Mouse (Mus musculus) spleen, postnatal 36 days (tissue): ENCODE data around the gene Mmrn2.
"Not testable (repeated sequence)": the region's sequence is repeated elsewhere in the genome, so short reads cannot be mapped to it uniquely, and the experiment has no call there.

Experiments used
- DNase-seq, 2 experiments: peaks; one replicate each; pipeline ENCODE4 v3.0.0; 2022; ENCODE audit warnings: low spot score in 2 of 2, mixed read lengths in 1 of 2

The Mmrn2 gene

DNA sequence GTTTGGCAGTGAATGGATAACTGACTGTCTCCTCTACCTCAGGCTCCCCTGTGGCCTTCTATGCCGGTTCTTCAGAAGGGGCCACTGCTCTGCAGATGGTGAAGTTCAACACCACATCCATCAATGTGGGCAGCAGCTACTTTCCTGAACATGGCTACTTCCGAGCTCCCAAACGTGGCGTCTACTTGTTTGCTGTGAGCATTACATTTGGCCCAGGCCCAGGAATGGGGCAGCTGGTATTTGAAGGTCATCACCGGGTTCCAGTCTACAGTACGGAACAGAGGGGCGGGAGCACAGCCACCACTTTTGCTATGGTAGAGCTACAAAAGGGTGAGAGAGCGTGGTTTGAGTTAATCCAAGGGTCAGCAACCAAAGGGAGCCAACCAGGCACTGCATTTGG is 27.6 kb downstream of the Mmrn2 start:
- no peak for DNase-seq

DNA sequence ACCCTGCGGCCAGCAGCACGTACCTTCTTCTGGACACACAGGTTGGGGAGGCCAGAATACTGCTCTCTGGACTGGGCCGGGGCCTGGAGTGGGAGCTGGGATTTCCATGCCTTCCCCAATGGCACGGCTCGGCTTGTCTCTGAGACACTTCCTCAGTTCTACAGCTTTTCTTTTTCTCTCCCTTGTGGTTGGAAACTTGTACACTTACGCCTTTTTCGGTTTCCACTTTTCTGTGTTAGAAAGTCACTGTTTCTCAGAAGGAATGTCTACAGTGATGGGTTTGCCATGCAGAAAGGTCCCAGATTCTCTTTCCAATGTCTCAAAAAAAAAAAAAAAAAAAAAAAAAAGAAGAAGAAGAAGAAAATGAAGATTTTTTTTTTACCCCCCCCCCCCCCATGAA is 28.2 kb downstream of the Mmrn2 start:
- DNase-seq, result no peak

DNA sequence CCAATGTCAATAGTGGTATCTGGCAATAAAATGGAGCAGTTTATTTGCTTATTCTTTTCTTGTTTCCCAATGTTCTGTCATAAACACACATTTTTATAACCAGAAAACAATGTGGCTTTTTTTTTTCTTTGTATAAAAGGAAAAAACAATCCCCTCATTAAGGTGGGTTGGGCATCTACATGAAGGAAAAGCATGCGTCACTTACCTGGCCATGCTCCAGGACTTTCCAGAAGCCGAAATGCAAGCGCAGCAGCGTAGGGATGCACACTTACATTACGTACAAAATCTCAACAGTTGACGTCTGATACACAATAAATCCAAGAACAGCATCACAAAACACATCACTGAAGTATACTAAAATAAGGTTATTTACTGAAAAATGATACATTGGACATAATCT is 35.5 kb downstream of the Mmrn2 start:
- DNase-seq, result no peak

DNA sequence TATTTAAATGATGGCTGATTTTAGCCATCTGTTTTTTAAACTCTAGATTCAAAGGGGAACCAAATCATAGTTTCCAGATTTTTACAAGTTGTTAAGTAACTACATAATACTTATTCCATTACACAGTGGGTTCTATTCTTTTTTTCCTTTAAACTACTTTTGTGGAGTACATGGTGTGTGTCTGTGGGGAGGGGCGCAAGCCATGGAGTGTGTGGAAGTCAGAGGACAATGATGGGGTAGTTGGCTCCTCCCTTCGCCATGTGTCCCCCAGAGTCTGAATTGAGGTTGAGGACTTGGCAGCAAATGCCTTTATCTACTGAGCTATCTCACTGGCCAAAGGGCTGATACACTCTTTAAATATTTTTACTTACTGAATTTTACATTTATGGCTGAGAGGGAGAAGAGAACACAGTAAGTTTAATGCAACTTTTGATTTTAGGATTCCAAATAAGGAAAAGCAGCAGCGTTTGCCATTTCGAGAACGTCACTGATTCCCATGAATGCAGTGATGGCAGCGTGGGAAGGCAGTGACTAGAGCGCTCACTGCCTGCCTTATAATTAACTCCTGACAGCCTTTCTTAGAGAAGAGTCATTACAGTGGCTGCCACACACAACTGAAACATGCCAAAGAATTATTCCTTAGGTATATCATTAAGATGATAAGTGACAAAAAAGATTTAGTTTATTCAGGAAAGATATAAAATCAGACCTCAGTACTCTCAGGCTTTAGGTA is 37.1 kb downstream of the Mmrn2 start:
- DNase-seq, result no peak

DNA sequence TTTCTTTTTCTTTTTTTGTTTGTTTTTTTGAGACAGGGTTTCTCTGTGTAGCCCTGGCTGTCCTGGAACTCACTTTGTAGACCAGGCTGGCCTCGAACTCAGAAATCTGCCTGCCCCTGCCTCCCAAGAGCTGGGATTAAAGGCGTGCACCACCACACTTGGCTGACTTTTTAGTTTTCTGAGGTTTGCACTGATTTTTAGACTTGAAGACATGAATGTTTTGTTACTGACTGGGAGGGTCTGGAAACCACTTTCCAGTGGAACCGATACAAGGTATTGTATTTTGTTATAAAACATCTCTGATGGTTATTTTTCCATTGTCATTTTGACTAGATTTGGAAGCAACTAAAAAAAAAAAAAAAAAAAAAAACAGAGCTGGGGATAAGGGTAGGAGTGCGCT is 41.7 kb downstream of the Mmrn2 start:
- DNase-seq, result not testable (repeated sequence)

DNA sequence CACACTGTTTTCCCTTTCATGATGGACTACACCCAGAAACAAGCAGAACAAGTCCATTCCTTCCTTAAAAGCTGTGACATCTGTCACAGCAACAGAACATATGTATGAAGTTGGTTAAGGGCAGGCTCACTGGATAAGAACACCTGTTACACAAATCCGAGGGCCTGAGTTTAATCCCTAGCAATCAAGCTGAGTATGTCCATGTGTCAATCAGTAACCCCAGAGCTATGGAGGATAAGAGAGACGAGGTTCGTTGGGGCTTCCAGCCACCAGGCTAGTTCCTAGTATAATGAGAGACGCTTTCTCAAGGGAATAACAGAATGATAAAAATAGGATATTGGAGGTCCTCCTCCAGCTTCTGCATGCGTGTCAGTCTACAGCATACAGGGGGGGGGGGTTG is 42.2 kb downstream of the Mmrn2 start:
- DNase-seq, result no peak

DNA sequence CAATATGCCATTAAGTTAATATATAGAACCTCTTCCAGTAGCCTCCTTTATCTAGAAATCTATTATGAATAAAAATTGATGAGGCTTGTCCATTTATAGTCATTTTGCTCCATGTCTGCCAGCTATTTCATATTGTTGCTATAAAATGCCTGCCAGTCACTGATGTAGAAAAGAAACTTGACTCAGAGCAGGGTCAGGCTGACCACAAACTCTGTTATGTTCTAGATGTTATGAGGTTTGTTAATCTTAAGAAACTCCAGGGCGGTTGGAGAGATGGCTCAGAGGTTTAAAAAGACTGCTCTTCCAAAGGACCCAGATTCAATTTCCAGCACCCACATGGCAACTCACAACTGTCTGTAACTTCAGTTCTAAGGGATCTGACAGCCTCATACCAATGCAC is 45.8 kb downstream of the Mmrn2 start:
- DNase-seq, result no peak

DNA sequence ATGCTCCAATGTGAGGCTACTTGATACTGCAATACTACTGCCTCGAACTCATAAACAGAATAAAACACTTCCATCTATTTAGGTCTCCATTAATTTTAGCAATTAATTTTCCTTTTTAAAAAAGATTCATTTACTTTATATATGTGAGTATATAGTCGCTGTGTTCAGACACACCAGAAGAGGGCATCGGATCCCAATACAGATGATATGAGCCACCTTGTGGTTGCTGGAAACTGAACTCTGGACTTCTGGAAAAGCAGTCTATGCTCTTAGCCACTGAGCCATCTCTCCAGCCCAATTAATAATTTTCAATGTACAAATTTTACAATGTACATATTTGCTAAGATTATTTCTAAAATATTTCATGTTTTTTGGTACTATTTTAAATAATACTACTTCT is 53.0 kb downstream of the Mmrn2 start:
- DNase-seq, result no peak

DNA sequence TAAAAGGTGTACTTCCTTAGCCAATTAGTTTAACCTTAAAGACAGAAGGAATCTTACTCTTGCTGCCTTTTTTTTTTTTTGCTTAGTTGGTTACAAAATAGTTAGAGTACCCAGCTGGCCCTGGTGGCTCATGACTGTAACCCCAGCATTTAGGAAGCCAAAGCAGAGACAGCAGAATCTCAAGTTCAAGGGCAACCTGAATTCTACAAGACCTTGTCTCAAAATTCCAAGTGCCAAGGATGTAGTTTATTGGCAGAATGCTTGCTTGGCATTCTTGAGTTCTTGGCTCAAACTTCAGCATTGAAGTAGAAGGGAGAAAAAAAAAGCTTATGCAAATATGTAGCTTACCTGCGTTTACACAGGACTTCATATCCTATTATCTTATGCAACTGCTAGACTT is 53.8 kb downstream of the Mmrn2 start:
- DNase-seq, result no peak

DNA sequence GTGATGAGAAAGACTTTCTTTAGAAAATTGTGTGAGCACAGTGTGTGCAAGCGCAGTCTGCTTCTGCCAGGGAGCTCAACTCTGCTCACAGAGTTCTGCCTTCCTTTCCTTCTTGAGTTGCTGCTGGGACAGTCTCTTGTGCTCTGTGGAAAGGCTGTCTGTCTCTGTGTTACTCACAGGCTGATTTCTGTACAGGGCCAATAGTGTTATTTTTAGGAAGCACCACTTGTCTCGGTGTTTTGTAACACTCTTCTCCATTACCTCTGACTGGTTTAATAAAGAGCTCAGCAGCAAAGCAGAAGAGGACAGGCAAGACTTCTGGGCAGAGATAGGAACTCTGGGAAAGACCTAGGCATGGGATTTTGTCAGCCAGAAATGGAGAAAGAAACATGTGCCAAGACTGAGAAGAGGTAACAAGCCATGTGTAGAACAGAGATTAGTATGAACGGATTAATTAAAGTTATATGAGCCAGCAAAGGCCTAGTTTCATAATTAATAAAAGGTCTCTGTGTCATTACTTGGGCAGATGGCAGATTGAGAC is 65.3 kb downstream of the Mmrn2 start:
- DNase-seq, result no peak

DNA sequence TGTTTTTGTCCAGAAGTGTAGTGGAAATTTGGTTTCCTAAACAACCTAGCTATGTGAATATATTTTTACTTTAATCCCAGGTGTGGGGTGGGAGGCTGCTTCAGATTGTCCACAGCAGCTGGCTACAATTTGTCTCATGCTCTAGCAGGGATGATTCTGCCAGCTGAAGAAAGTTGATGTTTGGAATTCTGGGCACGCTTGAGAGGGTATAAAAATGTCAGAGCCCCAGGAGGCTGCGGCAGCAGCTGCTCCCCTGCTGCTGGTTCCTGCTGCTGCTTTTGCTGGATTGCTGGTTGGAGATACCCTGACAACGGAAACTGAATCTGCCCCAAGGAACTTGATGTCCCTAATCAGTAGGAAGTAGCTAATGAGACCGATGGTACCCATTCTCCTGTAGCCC is 67.3 kb downstream of the Mmrn2 start:
- no peak for DNase-seq

DNA sequence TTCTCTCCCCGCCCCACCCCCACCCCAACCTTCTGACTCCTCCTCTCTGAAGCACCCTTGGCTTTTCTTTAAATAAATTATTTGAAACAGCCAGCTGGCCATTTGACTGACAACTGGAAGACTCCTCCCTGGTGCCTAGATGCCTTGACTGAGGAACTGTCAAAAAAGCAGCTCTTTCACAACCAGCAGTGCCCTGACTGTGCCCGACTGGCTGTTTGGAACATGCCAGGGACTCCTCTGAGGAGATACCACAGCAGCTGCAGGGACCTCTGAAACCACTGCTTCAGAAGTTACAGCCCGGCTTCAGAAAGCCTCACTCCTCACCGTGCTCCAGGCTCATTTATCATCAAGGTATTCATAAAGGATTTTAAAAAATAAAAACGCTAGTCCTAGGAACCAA is 69.1 kb downstream of the Mmrn2 start:
- DNase-seq, result no peak

DNA sequence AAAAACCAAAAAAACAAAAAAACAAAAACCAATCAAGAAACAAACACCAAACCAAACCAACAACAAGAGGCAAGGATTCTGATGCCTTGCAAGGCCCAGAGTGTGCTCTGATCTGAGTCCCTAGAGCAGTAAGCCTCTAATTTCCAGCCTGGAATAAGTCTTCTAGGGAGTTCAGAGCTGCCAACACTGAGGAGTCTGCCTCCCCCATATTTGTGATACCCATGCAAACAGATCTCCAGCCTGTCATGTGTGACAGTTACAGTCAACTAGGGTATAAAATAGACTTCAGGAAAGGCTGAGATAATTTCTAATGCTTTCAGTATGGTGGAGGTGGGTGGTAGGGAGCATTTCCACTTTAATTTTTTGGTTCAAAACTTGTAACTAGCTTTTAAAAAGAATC is 69.7 kb downstream of the Mmrn2 start:
- DNase-seq, result no peak

DNA sequence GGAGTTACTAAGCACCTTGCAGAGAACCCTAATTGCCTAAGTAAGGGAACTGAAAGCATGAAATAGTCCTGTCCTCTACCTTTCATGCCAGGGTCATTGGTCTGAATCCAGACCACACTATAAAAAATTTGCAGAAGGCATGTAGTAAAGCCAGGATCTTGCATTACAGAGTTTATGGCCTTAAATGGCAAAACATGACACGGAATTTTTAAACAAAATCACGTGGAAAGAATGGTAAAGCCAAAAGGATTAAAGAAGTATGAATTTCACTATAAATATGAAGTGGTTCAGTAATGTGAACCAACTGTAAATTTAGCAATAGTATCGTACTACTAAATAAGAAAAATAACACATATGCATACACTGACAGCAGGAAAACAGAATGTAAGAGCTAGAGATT is 70.1 kb downstream of the Mmrn2 start:
- DNase-seq, result no peak

DNA sequence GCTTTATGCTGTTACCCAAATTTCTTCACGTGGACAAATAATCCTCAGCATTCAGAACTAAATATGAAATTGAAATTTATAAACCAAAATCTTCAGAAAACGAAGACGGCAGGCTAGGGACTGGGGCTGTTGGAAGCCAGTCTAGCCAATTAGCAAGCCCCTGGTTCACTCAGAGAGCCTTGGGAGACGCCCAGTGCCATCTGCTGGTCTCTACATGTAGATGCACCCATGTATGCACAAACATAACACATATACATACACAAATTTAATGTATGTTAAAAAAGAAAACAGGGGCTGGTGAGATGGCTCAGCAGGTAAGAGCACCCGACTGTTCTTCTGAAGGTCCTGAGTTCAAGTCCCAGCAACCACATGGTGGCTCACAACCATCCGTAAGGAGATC is 71.4 kb downstream of the Mmrn2 start:
- no peak for DNase-seq

DNA sequence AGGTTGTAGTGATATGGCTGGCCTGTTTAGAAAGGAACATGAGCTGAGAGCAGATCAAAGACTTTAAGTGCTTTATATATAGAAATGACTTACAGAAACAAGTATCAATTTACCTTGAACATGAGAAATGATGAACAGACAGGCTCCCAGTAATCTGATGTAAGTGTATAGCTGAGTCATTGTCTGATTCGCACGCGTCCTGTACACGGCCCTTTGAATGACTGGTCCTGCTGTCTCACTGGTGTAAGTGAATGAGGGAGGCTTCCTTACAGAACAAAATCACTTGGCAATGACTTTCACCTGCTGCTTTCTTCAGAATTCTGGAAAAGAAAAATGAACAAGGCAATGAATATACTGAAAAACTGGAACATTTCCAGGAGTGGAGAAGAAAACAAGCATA is 72.4 kb downstream of the Mmrn2 start:
- DNase-seq, result no peak

DNA sequence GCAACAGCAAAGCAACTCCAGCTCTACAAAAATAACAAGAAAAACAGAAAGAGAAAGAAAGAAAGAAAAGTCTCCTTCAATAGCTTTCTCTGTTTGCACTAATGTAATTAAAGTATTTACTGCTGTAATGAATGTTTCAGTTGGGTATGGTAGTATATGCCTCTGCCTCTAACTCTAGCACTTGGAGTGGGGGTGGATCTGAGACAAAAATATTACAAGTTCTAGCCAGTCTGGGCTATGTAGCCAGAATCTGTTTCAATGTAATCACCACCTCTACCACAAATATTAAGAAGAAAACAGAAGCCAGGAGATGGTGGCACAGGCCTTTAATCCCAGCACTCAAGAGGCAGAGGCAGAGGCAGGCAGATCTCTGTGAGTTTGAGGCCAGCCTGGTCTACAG is 73.1 kb downstream of the Mmrn2 start:
- DNase-seq, result no peak

DNA sequence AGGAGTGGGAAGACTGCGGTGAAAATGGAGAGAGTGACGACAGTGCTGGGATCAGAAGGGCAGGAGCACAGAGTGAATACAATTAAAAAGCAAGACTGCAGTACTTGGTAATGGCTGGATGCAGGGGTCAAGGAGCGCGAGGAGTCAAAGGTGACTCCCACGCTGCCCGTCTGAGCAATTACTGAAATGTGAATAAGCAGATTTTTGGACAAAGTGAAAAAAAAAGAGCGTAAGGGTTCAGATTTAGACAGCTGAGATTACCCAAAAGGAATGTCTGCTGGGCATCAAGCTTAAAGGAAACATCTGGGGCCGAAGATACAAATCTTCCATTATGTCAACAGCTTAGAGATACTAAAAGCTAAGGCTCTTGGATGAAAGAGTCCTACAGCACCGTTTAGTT is 74.5 kb downstream of the Mmrn2 start:
- DNase-seq, result peak; percentile 4

DNA sequence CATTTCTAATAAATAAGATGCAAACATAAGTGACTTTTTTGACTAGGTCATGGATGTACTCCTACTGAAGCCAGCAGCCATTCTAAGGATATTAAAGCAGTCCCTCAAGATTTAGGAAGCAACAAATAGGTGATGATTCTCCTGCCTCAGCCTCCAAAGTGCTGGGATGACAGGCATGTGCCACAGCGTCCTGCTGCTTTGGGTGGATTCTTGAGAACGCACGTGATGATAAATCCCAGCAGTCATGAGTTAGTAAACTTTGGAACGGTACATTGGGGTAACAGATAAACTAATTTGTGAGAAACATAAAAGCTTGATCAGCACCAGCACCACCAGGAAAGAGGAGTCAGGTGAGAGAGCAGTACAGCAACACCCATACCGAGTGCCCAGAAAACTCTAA is 75.2 kb downstream of the Mmrn2 start:
- DNase-seq, result no peak

DNA sequence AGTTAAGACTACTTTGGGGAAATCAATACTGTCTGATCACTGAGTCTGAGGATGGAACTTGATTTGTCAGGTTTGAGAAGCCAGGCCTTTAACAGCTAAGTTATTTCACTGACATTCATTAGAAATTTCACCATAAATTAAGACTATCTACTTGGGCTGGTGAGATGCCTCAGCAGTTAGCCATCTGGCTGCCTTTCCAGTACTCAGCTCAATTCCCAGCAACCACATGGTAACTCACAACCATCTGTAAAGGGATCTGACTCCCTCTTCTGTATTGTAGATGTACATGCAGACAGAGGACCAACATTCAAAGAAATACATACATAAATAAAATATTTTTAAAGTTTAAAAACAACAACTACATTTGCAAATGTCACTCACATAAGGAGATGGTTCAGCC is 76.6 kb downstream of the Mmrn2 start:
- DNase-seq, result no peak

DNA sequence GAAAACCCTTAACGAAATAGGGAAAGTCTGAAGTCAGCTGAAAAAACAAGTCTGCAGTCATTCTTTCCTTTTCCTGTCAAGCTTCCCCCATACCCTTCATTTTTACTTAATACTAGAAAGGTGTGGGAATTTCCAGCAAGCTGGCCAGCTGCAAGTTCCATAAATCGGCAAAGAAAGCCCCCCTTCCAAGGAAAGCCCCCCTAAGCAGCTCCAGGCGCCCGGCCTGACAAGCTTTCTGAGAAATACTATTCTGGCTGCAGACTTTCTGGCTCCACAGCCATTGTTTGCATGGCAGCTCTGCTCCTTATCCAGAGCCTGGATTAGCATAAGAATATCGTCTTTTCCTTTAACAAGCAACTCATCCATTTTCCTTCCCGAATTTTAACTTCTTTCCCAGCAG is 78.4 kb downstream of the Mmrn2 start:
- no peak for DNase-seq
